Mouse (Mus musculus): Measurements from ENCODE around the gene Gpr84.
"Not testable (repeated sequence)": the region's sequence is repeated elsewhere in the genome, so short reads cannot be mapped to it uniquely, and the experiment has no call there.

Gene Gpr84

DNA sequence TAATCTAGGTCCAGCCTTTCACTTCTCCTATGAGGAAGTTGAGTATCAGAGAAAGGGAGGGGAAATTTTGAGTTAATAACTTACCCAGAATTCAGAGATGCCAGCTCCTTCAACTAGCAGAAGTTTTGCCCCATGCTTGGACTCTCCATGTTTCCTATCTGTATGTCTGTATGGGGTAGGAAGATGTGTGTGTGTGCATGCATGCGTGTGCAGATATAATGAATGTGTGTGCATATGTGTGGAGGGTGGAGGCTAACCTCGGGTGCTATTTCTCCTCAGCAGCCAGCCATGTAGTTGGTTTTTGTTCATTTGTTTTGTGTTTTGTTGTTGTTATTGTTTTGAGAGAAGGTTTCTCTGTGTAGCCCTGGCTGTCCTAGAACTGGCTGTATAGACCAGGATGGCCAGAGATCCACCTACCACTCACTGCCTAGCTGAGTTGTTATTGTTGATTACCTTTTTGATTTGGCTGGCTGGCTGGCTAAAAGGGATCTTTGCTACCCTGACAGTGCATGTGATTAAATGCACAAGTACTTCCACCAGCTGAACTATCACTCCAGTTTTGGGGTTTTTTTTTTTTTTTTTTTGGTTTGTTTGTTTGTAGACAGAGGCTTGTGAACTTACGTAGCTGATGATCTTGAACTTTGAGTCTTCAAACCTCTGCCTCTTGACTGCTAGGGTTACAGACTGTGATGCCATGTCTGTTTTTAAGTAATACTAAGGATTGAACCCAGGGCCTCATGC lies 28.8 kb downstream of the Gpr84 start:
- no peak for DNase-seq

DNA sequence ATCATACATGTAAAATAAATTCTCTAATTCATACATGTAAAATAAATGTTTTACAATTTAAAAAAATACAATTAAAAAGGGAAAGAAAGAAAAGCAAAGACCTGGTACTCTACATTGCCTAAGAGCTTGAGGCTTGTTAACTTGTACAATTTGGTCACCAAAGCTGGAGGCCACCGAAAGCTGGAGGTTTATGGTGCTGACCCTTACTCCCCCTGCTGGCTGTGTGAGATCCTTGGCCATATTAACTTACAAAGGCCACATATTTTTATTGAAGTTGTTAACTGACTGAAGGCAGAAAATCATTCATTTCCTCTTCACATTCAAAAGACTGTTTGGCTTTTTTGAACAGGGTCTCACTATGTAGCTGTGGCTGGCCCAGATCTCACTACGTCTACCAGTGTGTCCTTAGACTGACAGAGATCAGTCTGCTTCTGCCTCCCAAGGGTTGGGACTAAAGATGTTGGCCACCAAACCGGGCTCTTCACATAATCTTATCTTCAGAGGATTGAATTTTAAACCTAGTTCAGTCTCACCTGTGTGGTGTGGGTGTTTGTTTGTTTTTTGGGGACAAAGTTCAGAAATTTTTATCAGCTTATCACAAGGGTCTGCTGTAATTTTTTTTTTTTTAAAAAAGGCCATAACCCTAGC lies 29.5 kb downstream of the Gpr84 start:
- DNase-seq = no peak

GRCm38 (mm10) chr15:103279750-103280149 lies 30.7 kb downstream of the Gpr84 start:
- no peak for DNase-seq

DNA sequence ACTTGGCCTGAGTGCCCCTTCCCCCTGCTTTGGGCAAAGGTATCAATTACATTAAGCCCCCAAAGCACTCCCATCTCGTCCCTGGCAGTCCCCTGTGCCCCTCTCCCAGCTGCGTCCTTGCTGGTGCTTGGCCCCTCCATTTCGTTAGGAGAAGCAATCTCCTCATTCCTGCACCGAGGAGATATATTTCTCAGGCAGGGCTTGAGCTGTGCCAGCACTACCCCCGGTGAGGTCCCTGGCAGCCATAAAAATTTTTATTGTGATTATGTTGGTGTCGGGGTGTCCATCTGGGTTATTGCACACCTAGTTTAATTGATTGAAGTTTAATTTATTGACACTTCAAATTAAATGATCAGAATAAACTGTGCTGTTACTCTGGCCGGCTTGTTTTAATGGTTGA lies 32.5 kb downstream of the Gpr84 start:
- DNase-seq = no peak

DNA sequence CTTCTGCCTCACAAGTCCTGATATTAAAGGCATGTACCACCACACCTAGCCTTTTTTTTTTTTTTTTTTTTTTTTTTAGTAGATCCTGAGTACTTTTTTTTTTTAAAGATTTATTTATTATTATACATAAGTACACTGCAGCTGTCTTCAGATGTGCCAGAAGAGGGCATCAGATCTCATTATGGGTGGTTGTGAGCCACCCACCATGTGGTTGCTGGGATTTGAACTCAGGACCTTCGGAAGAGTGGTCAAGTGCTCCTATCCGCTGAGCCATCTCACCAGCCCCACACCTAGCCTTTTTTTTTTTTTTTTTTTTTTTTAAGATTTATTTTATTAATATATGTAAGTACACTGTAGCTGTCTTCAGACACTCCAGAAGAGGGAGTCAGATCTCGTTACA lies 34.5 kb downstream of the Gpr84 start:
- not testable (repeated sequence) for DNase-seq

DNA sequence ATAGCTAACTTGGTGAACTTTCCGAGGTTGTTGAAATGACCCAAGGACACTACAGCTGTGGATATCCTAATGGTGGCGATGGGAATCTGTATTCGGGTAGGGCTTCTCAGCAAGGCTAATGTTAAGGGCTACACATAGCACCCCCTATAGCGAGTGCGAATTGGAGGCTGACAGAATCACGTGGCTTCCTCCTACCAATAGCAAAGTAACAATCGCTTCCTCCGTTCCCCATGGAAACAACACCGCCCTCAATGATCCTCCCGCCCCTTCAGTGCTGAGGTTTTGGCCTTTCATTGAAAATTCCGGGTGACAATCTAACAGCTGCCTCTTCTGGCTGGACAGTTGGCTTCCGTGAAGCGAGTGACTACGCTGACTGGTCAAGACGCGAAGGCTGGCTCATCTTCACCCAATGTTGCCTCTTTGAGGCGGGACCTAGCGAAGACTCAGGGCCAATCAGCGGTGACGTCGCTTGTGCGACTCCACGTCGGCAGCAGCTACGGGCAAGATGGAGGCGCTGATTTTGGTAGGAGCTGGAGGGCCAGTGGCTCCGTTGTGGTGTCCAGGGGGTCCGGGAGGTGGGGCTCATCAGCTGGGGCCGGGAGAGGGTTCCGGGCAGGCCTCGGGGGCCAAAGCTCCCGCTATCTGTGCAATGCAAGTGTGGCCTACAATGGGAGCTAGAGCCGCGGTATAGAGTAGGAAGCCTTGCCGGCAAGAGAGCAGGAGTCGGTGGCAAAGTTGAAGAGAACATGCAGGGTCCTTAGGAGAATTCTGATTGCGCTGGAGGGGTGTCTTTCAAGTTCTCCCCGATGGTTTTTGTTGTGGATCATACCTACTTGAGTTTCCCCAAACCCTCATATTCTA lies 37.8 kb downstream of the Gpr84 start, which contains the start of gene Copz1:
TSS of gene Copz1 (plus strand) at position 296 of the 861 bp plus-strand sequence.
- peak; percentile 98 for DNase-seq

DNA sequence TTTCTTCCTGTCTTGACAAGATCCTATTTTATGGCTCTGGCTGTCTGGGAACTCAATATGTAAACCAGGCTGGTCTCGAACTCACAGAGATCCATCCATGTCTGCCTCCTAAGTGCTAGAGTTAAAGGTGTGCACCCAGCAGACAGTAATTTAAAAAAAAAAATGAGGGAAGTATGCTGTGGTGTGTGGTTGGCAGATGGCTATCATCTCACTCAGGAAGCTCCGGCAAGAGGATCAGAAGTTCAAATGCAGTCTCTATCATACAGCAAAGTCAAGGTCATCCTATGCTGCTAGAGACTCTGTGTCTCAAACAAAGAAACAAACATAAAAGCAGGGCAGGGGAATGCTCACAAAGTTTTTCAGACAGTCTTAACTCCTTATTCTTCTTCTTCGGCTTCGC lies 41.5 kb downstream of the Gpr84 start:
- DNase-seq = no peak

DNA sequence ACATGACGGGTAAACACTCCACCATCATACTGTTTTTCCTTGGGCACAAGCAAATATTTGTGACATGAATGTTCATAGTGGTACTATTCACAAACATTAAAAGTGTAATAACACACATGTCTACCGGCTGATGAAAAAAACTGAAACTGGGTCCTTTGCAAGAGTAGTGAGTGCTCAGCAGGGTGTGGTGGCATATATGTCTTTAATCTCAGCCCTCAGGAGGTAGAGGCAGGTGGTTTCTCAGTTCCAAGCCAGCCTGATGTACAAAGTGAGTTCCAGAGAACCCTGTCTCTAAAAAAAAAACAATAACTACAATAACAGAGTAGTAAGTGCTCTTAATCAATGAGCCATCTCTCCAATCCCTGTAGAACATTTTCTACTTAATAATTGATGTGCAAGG lies 45.6 kb downstream of the Gpr84 start:
- DNase-seq = no peak

DNA sequence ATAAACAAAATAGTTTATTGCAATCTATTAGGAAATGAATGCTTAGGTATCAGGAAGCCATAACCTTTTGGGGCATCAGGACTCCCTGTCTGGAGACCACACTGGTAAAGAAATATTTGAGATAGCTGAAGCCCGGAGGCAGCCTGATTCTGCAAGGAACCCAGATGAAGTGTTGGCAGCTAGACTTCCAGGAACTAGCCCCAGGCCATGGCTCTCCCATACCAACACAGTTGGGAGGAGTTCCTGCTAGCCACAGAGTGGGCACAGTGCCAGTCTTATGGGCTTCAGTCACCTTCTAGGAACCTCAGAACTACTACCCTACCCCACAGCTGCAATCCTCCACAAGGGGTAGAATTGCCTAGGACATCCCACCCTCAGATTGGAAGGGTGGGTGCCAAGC lies 50.4 kb downstream of the Gpr84 start:
- no peak for DNase-seq

- no peak for DNase-seq
Measured at GRCm38 (mm10) chr15:103259162-103259561, 51.2 kb downstream of the Gpr84 start.

Measured in cerebellum, adult 11-12 months (tissue).